Mouse (Mus musculus) hindbrain, embryonic 11.5 days (tissue): Measurements from ENCODE around the gene Pnliprp1. TPM values are rescaled to one million over a fixed set of nuclear protein-coding genes. Genes with fewer than 3 reads are reported as not detected.

ENCODE experiments used
- polyA plus RNA-seq: library from polyadenylated mRNA; unstranded; fragments of >200 nt; fragmentation: Nextera tagmentation; extraction: Ambion mirVana; gene quantifications from 2 replicates; pipeline ENCODE4 v1.2.1, GENCODE M21; 2014

The Pnliprp1 gene
- polyA plus RNA-seq, 1 experiment from 2014 or later: not detected

Other genes starting within 250 kb of the Pnliprp1 start
- not detected in 2 replicates for gene Ccdc172, start 216.9 kb upstream of the Pnliprp1 start, polyA plus RNA-seq
- gene Pnlip, start 76.4 kb upstream of the Pnliprp1 start, polyA plus RNA-seq: 0.11 TPM in 1 of 2 replicates, not detected in the other
- gene Pnliprp2, start 30.8 kb downstream of the Pnliprp1 start, polyA plus RNA-seq: 0.11 TPM in 1 of 2 replicates, not detected in the other
- not detected in 2 replicates for gene 1700019N19Rik, start 65.6 kb downstream of the Pnliprp1 start, polyA plus RNA-seq
- 0.54 and 0.99 TPM in 2 replicates for gene Eno4, start 214.5 kb downstream of the Pnliprp1 start, polyA plus RNA-seq
- gene Hspa12a, start 214.8 kb downstream of the Pnliprp1 start, polyA plus RNA-seq: 14.5 and 15.7 TPM in 2 replicates